Mouse (Mus musculus) lung, adult 2 months (tissue): ENCODE data around the gene Rnaseh2b.

Experiments
- CTCF ChIP-seq: fragments of 200-500 bp; IDR thresholded peaks from 2 replicates; pipeline ENCODE4 v1.5.1; 2011; ENCODE audit warnings: mild to moderate bottlenecking, low read length, control low read depth; ENCODE audit not compliant: insufficient read depth
- POLR2A ChIP-seq: fragments of 200-500 bp; IDR thresholded peaks from 2 replicates; pipeline ENCODE4 v1.6.1; 2011; ENCODE audit warnings: low read depth, mild to moderate bottlenecking, control low read depth, low read length, borderline replicate concordance; ENCODE audit errors: extremely low read depth

DNA sequence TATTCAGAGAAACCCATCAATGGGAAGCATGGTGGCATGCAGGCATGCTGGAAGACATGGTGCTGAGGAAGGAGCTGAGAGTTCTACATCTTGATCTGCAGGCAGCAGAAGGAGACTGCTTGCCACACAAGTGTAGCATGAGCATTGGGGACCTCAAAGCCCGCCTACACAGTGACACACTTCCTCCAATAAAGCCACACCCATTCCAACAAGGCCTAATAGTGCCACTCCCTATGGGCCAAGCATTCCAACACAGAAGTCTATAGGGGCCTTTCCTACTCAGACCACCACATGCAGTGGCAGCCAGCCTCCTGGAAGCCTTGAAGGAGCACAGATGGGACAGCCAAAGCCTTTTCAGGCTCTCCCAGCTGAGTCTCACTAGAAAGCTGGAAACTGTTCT is 46.8 kb downstream of the Rnaseh2b start:
- no peak for TF ChIP-seq CTCF
- TF ChIP-seq POLR2A: no peak
